Mouse (Mus musculus): ENCODE measurements around the gene Bcr.

Bcr gene

GRCm38 (mm10) chr10:75134861-75135517 is 74.6 kb downstream of the Bcr start:
- DNase-seq, result no peak

DNA sequence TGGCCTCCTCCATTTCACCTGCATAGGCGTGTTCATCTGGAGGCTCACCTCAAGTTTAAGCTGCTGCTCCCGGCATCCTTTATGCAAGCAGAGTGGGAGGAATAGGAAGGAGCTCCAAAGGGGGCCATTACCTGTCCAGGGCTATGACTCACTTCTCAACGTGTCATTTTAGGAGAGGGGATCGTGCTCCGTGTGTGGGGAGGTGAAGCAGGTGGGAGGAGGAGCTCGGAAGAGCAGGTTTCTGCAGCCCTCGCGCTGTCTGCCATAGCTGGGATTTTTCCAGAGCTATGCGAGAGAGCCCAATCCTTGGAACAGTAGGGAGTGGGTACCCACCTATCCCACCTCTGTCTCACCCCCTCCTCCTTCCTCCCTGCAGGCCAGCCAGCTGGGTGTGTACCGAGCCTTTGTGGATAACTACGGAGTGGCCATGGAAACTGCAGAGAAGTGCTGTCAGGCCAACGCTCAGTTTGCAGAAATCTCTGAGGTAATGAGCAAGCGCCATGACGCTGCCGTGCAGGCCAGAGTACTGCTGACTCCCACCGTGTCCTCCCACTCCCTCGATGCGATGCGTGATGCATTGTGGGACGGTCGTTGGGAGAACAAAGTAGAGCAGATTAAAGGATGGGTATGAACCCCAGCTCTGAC is 75.2 kb downstream of the Bcr start:
- DNase-seq, result no peak

DNA sequence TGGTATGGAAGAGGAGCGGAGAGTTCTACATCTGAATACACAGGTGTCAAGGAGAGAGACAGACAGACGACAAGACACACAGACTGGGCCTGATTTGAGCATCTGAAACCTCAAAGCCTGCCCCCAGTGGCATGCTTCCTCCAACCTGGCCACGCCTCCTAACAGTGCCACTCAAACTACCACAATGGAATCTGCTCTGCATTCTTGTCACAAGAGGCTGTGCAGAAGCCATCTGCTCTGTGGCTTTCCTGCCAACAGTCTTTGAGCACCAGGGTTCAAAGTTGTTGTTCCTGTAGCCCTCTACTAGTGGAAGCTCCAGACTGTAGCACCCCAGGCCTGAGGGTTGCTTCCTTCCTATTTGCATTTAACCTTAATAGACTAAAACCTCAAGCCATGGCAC is 76.8 kb downstream of the Bcr start:
- DNase-seq, result no peak

DNA sequence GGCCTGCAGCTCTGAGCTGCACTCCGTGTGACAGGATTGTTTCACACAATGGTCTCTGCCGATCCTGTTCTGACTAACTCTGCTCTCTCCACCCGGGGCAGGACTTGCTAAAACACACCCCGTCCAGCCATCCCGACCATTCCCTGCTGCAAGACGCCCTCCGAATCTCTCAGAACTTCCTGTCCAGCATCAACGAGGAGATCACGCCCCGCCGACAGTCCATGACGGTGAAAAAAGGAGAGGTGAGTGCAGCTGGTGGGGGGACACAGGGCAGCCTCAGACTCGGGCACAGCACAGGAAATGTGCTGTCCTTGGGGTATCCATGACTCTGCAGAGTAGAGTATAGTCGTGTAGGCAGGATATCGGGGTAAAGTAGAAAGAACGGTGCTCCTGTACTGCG is 84.8 kb downstream of the Bcr start:
- DNase-seq, result no peak

- no peak for DNase-seq
Observed at GRCm38 (mm10) chr10:75146001-75146400, 85.6 kb downstream of the Bcr start.

DNA sequence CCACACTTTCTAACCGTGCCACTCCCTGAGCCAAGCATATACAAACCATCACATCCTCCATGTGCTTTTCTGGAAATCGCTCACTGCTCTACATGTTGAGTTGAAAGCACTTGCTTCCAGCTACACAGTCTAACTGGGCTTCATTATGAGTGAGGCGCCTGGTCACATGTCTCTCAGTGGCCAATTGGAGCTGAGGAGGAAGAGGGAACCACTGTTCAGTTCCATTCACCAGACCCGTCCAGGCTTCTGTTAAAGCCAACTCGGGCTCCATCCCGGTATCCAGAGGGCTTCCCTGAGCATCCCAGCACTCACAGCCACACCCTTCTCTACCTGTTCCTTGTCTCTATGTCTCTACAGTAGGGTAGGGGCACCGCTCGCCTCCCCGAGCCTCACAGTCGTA is 86.2 kb downstream of the Bcr start:
- no peak for DNase-seq

- no peak for DNase-seq
Observed at GRCm38 (mm10) chr10:75148295-75148694, 87.9 kb downstream of the Bcr start.

GRCm38 (mm10) chr10:75150361-75150760 is 90.0 kb downstream of the Bcr start:
- DNase-seq, result no peak

DNA sequence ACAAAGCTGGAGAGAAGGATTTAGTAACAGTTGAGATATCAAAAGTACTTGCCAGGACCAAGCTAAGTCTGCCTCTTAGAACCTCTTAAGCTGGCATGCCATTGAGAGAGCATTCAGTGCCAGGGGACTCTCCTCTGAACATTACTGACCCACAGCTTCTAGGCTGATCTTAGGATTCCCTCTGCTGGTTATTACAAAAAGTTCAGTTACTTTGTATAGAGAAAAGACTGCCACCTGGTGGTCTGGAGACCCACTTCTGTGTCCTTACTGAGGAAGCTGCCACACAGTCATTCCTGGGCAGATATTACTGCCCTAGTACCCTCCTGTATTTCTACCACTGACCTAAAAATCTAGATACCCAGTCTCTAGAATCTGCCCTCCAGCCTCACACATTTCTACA is 90.9 kb downstream of the Bcr start:
- DNase-seq, result peak; percentile 71

GRCm38 (mm10) chr10:75156835-75157234 is 96.4 kb downstream of the Bcr start:
- DNase-seq, result no peak

DNA sequence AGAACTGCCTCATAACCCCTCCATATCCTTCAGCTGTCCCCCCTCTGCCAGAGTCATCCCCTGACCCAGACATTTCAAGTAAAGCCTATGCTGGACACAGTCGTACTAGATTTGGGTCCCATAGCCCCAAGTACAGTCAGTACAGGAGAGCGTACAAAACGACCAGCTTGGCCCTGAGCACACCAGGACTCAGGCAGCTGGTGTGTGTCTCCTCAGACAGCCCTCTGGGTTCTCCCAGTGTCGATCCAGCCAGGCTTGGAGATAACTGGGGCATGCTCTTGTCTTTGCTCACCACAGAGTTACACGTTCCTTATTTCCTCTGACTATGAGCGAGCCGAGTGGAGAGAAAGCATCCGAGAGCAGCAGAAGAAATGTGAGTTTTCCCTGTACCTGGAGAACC is 97.3 kb downstream of the Bcr start:
- no peak for DNase-seq

- DNase-seq, result no peak
Observed at GRCm38 (mm10) chr10:75158356-75158755, 98.0 kb downstream of the Bcr start.

GRCm38 (mm10) chr10:75160171-75160900 is 99.9 kb downstream of the Bcr start:
- DNase-seq, result no peak

DNA sequence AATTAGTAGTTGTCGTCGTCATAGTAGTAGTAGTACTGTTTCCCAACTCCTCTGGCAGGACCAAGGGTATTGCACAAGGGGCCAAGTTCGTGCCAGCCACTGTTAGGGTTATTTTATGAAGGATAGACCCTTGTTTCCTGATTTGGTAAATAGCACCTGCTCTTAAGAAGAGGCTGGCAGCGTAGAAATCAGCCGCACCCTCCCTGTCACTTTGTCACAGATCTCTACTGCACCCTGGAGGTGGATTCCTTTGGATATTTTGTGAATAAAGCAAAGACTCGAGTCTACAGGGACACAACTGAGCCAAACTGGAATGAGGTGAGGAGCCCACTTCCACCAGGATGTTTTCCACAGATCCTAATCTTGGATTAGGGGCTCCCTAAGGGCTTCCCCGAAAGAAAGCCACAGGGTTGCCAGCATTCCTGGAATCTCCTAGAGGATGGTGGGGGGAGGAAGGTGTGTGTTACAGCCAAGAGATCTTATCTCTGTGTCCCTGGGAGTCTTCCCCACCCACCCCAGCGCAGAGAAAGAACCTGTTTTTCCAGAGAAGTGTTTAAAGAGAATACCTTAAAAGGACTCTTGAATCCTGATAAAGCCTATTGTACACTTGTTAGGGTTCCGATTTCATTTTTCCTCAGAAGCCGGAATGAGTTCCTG is 105.6 kb downstream of the Bcr start:
- no peak for DNase-seq

GRCm38 (mm10) chr10:75166601-75167000 is 106.2 kb downstream of the Bcr start:
- no peak for DNase-seq

DNA sequence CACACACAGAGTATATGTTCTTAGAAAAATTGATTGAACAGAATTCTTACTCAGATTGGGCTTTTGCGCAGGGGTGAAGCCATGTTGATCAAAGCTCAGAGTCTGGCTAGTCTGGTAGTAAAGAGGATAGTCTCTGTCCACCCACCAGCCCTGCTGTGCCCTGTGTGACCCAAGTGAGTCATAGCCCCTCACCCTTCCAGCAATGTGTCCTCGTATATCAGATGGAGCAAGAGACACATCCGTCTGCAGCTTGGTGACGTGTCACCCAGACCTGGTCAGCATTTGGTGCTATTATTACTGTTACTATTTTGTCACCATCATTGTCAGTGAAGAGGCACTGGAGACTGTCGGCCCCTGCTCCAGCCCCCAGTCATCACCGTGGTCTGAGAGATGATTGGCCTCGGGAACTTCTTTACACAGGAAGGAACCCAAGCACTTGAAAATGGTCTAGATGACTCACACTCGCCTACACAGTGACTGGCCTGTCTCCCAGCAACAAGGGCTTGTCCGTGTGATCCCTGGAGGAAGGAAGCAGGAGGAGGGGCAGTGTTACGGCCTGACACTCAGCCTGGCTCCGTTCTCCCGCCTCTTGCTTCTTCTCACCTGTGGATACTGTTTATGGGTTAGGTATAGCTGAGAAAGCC is 109.9 kb downstream of the Bcr start:
- DNase-seq, result no peak

DNA sequence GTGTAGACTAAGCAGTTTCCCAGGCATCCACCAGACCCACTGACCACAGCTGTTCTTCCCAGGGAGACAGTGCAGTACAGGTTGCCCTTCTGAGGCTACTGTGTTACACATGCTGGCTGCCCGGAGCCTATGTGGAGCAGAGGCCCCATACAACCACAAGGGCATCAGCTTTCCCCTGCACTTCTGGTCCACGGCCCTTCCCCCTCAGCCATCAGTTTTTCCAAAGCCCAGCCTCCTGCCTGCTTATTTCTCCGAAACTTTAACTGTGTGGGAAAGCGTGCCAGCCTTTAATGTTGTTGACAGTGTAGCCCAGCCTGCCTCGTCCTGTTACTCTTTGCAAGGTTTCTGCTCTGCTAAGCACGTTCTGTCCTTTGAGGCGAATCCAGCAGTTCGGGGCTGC is 112.7 kb downstream of the Bcr start:
- no peak for DNase-seq

- no peak for DNase-seq
Observed at GRCm38 (mm10) chr10:75173712-75174111, 113.3 kb downstream of the Bcr start.

- no peak for DNase-seq
Observed at GRCm38 (mm10) chr10:75176494-75176893, 116.1 kb downstream of the Bcr start.

GRCm38 (mm10) chr10:75178911-75179310 is 118.5 kb downstream of the Bcr start:
- no peak for DNase-seq

GRCm38 (mm10) chr10:75182151-75182774 is 121.9 kb downstream of the Bcr start:
- peak; percentile 76 for DNase-seq

GRCm38 (mm10) chr10:75184826-75185225 is 124.4 kb downstream of the Bcr start:
- DNase-seq, result no peak

DNA sequence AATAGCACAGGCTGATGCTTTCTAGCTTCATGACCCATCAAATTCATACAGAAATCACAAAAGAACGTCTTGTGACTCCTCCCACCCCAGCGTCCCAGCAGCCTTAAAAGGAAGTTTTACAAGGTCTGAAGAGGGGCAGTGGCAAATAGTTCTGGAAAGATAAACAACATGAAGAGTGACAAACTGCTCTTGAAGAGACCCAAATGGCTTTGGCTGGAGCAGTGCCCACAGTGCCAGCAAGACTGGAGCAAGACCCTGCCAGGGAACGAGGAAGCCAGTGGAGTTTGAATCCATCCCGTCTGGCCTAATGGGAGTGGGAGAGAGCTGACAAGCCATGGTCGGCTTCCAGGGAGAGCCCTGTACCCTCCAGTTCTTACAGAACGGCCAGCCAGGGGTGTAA is 126.2 kb downstream of the Bcr start:
- DNase-seq, result no peak
